Mouse (Mus musculus) liver, embryonic 16.5 days (tissue): ENCODE measurements around the gene Gm9945. TPM values are rescaled to one million over a fixed set of nuclear protein-coding genes. Genes with fewer than 3 reads are reported as not detected.

Source experiments
- ATAC-seq: fragments of 200-750 bp; cut with Nextera tagmentation; 2 replicates; pipeline ENCODE4 v1.8.0; 2017; ENCODE audit warnings: low read depth, mild to moderate bottlenecking, moderate number of reproducible peaks, moderate library complexity
- H3K27ac ChIP-seq: fragments of 300-500 bp; sonication (generic); 2 replicates; pipeline ENCODE4 v1.5.1; 2014; ENCODE audit warnings: mild to moderate bottlenecking, low read length
- H3K27me3 ChIP-seq: fragments of 300-500 bp; sonication (generic); 2 replicates; pipeline ENCODE4 v1.6.1; 2014; ENCODE audit warnings: low read depth, low read length, mixed read lengths; ENCODE audit not compliant: control insufficient read depth, insufficient read depth
- H3K36me3 ChIP-seq: fragments of 300-500 bp; sonication (generic); 2 replicates; pipeline ENCODE4 v1.6.1; 2014; ENCODE audit warnings: mild to moderate bottlenecking; ENCODE audit not compliant: control insufficient read depth, insufficient read depth
- H3K4me1 ChIP-seq: fragments of 300-500 bp; sonication (generic); 2 replicates; pipeline ENCODE4 v1.6.1; 2014; ENCODE audit warnings: low read depth, low read length, mixed read lengths; ENCODE audit not compliant: control insufficient read depth
- H3K4me2 ChIP-seq: fragments of 300-500 bp; sonication (generic); 2 replicates; pipeline ENCODE4 v1.6.1; 2014; ENCODE audit warnings: low read depth, low read length, mixed read lengths
- H3K4me3 ChIP-seq: fragments of 300-500 bp; sonication (generic); 2 replicates; pipeline ENCODE4 v1.5.1; 2014; ENCODE audit warnings: low read depth, mild to moderate bottlenecking, low read length
- H3K9ac ChIP-seq: fragments of 300-500 bp; sonication (generic); 2 replicates; pipeline ENCODE4 v1.6.1; 2014; ENCODE audit warnings: low read depth, low read length
- H3K9me3 ChIP-seq: fragments of 300-500 bp; sonication (generic); replicated peaks from 2 replicates; pipeline ENCODE4 v1.6.1; 2016; ENCODE audit warnings: low read length; ENCODE audit not compliant: control insufficient read depth
- WGBS: fragments of 180-500 bp; shearing (Covaris S2); extraction: QIAGEN DNeasy Blood & Tissue Kit; methylation state at CpG from one replicate; pipeline ENCODE4 v1.1.7; 2014; ENCODE audit not compliant: insufficient replicate concordance; 5-methylcytosine and 5-hydroxymethylcytosine counted together
- polyA plus RNA-seq: library from polyadenylated mRNA; unstranded; fragments of >200 nt; fragmentation: Nextera tagmentation; extraction: Ambion mirVana; gene quantifications from 2 replicates; pipeline ENCODE4 v1.2.1, GENCODE M21; 2015

Gm9945 gene
- polyA plus RNA-seq, 1 experiment from 2014 or later: 0.64 TPM

GRCm38 (mm10) chr11:53516775-53517627, 37.0 kb downstream of the Gm9945 start:
- H3K27ac ChIP-seq: peak overlapping the region; percentile 68
- H3K36me3 ChIP-seq: no peaks in the 10 kb centered on the region
- no peak overlapping the region for H3K4me2 ChIP-seq
- ATAC-seq: peak; percentile 25
- WGBS: 18% methylated on average over 8 of the region's 8 CpGs
- peaks cover 38% of the 10 kb centered on the region for H3K4me1 ChIP-seq
- no peak overlapping the region for H3K4me3 ChIP-seq
- no peaks in the 10 kb centered on the region for H3K9me3 ChIP-seq
- H3K27me3 ChIP-seq: no peaks in the 10 kb centered on the region
- H3K9ac ChIP-seq: no peak overlapping the region

- Histone ChIP-seq H3K36me3 (no peaks in the 10 kb centered on the region), H3K9me3 (no peaks in the 10 kb centered on the region), H3K9ac (peak overlapping the region; percentile 90), H3K4me2 (peak overlapping the region; percentile 95), H3K27ac (peak overlapping the region; percentile 89), H3K27me3 (no peaks in the 10 kb centered on the region), H3K4me3 (peak overlapping the region; percentile 84), H3K4me1 (peaks cover 53% of the 10 kb centered on the region)
- WGBS: 20% methylated on average over 5 of the region's 5 CpGs
- ATAC-seq: peak; percentile 31
Measured at GRCm38 (mm10) chr11:53518759-53519158, 38.8 kb downstream of the Gm9945 start.

- H3K9ac ChIP-seq: peak within 1 kb of the TSS; percentile 90
- H3K27ac ChIP-seq: peak within 1 kb of the TSS; percentile 89
- no peaks in the 10 kb centered on the region for H3K27me3 ChIP-seq
- peaks cover 53% of the 10 kb centered on the region for H3K4me1 ChIP-seq
- no peaks in the 10 kb centered on the region for H3K36me3 ChIP-seq
- 3% methylated on average over 78 of the region's 79 CpGs for whole genome bisulfite sequencing
- H3K4me2 ChIP-seq: peak within 1 kb of the TSS; percentile 95
- no peaks in the 10 kb centered on the region for H3K9me3 ChIP-seq
- ATAC-seq: peak; percentile 70
- H3K4me3 ChIP-seq: peak within 1 kb of the TSS; percentile 84
Measured at GRCm38 (mm10) chr11:53519207-53520121, 39.5 kb downstream of the Gm9945 start, which contains the start of gene Sept8. Sept8 (plus strand) TSS chr11:53519257.

GRCm38 (mm10) chr11:53520122-53520978, 40.4 kb downstream of the Gm9945 start:
- 4% methylated on average over 24 of the region's 24 CpGs for WGBS
- no peaks in the 10 kb centered on the region for H3K27me3 ChIP-seq
- peak; percentile 79 for ATAC-seq
- H3K4me1 ChIP-seq: peaks cover 58% of the 10 kb centered on the region
- peak overlapping the region; percentile 95 for H3K4me2 ChIP-seq
- peak overlapping the region; percentile 89 for H3K27ac ChIP-seq
- no peaks in the 10 kb centered on the region for H3K9me3 ChIP-seq
- H3K36me3 ChIP-seq: no peaks in the 10 kb centered on the region
- H3K4me3 ChIP-seq: peak overlapping the region; percentile 84
- peak overlapping the region; percentile 90 for H3K9ac ChIP-seq

GRCm38 (mm10) chr11:53521120-53521820, 41.3 kb downstream of the Gm9945 start:
- no peaks in the 10 kb centered on the region for H3K36me3 ChIP-seq
- peak overlapping the region; percentile 95 for H3K4me2 ChIP-seq
- 20% methylated on average over 16 of the region's 16 CpGs for WGBS
- H3K4me1 ChIP-seq: peaks cover 63% of the 10 kb centered on the region
- peak overlapping the region; percentile 90 for H3K9ac ChIP-seq
- H3K4me3 ChIP-seq: peak overlapping the region; percentile 84
- no peaks in the 10 kb centered on the region for H3K27me3 ChIP-seq
- ATAC-seq: peak; percentile 43
- peak overlapping the region; percentile 89 for H3K27ac ChIP-seq
- H3K9me3 ChIP-seq: no peaks in the 10 kb centered on the region

- Histone ChIP-seq H3K9me3 (no peaks in the 10 kb centered on the region), H3K9ac (peak overlapping the region; percentile 90), H3K4me2 (peak overlapping the region; percentile 95), H3K27me3 (no peaks in the 10 kb centered on the region), H3K4me1 (peaks cover 60% of the 10 kb centered on the region), H3K27ac (peak overlapping the region; percentile 89), H3K36me3 (no peaks in the 10 kb centered on the region), H3K4me3 (peak overlapping the region; percentile 84)
- ATAC-seq: peak; percentile 19; the same call in 1 of the 2 replicates
- WGBS: 29% methylated on average over 7 of the region's 7 CpGs
Measured at GRCm38 (mm10) chr11:53521821-53522131, 41.8 kb downstream of the Gm9945 start.

- no peaks in the 10 kb centered on the region for H3K9me3 ChIP-seq
- peak overlapping the region; percentile 84 for H3K4me3 ChIP-seq
- H3K4me2 ChIP-seq: peak overlapping the region; percentile 95
- peak overlapping the region; percentile 90 for H3K9ac ChIP-seq
- H3K27me3 ChIP-seq: no peaks in the 10 kb centered on the region
- 84% methylated on average over 3 of the region's 3 CpGs for WGBS
- peaks cover 54% of the 10 kb centered on the region for H3K4me1 ChIP-seq
- no peaks in the 10 kb centered on the region for H3K36me3 ChIP-seq
- ATAC-seq: no peak
- H3K27ac ChIP-seq: peak overlapping the region; percentile 89
Measured at GRCm38 (mm10) chr11:53522362-53522761, 42.4 kb downstream of the Gm9945 start.

GRCm38 (mm10) chr11:53522930-53523329, 43.0 kb downstream of the Gm9945 start:
- H3K4me3 ChIP-seq: no peak overlapping the region
- H3K9ac ChIP-seq: peak overlapping the region; percentile 10; the same call in 1 of the 2 replicates
- peak overlapping the region; percentile 95 for H3K4me2 ChIP-seq

More at GRCm38 (mm10) chr11:53522930-53523329, 43.0 kb downstream of the Gm9945 start:
- 57% methylated on average over 9 of the region's 9 CpGs for WGBS
- no peaks in the 10 kb centered on the region for H3K27me3 ChIP-seq
- ATAC-seq: no peak
- no peak overlapping the region for H3K27ac ChIP-seq
- H3K9me3 ChIP-seq: no peaks in the 10 kb centered on the region
- H3K36me3 ChIP-seq: no peaks in the 10 kb centered on the region
- H3K4me1 ChIP-seq: peaks cover 54% of the 10 kb centered on the region
